Mouse (Mus musculus) embryonic facial prominence, embryonic 14.5 days (tissue): ENCODE results near the gene Csnk2a1. TPM values are rescaled to one million over a fixed set of nuclear protein-coding genes. Genes with fewer than 3 reads are reported as not detected.
A peak's percentile ranks its signal among the peaks of the same experiment; 100 is the strongest.

ENCODE experiments used
- ATAC-seq: fragments of 200-750 bp; cut with Nextera tagmentation; 2 replicates; pipeline ENCODE4 v1.8.0; 2017; ENCODE audit warnings: low read depth, moderate number of reproducible peaks, moderate TSS enrichment
- DNase-seq: peaks from one replicate; pipeline ENCODE4 v3.0.0-alpha.2; 2015; ENCODE audit warnings: low spot score
- H3K27ac ChIP-seq: fragments of 300-500 bp; sonication (generic); replicated peaks from 2 replicates; pipeline ENCODE4 v1.5.1; 2014; ENCODE audit warnings: low read depth, mild to moderate bottlenecking, low read length, moderate library complexity
- H3K27me3 ChIP-seq: fragments of 300-500 bp; sonication (generic); replicated peaks from 2 replicates; pipeline ENCODE4 v1.6.1; 2014; ENCODE audit warnings: low read length; ENCODE audit not compliant: control insufficient read depth, insufficient read depth
- H3K36me3 ChIP-seq: fragments of 300-500 bp; sonication (generic); 2 replicates; pipeline ENCODE4 v1.6.1; 2014; ENCODE audit warnings: low read length, mixed read lengths; ENCODE audit not compliant: control insufficient read depth, insufficient read depth
- H3K4me1 ChIP-seq: fragments of 300-500 bp; sonication (generic); 2 replicates; pipeline ENCODE4 v1.6.1; 2014; ENCODE audit warnings: antibody characterized with exemption, low read length; ENCODE audit not compliant: control insufficient read depth, insufficient read depth
- H3K4me2 ChIP-seq: fragments of 300-500 bp; sonication (generic); 2 replicates; pipeline ENCODE4 v1.6.1; 2014; ENCODE audit warnings: low read depth, mild to moderate bottlenecking, low read length, moderate library complexity, mixed read lengths
- H3K4me3 ChIP-seq: fragments of 300-500 bp; sonication (generic); 2 replicates; pipeline ENCODE4 v1.5.1; 2014; ENCODE audit warnings: low read depth, mild to moderate bottlenecking, low read length
- H3K9ac ChIP-seq: fragments of 300-500 bp; sonication (generic); 2 replicates; pipeline ENCODE4 v1.6.1; 2014; ENCODE audit warnings: low read depth, mild to moderate bottlenecking, low read length, moderate library complexity, mixed read lengths
- H3K9me3 ChIP-seq: fragments of 300-500 bp; sonication (generic); 2 replicates; pipeline ENCODE4 v1.6.1; 2016; ENCODE audit warnings: low read length; ENCODE audit not compliant: control insufficient read depth
- WGBS: fragments of 180-500 bp; shearing (Covaris S2); extraction: QIAGEN DNeasy Blood & Tissue Kit; methylation state at CpG from one replicate; pipeline ENCODE4 v1.1.7; 2014; 5-methylcytosine and 5-hydroxymethylcytosine counted together
- polyA plus RNA-seq: library from polyadenylated mRNA; unstranded; fragments of >200 nt; fragmentation: Nextera tagmentation; extraction: Ambion mirVana; gene quantifications from 2 replicates; pipeline ENCODE4 v1.2.1, GENCODE M21; 2014

Csnk2a1 gene
- 84.5 and 86.4 TPM in 2 replicates for polyA plus RNA-seq

- H3K4me1 ChIP-seq, result peaks cover 9% of the 10 kb centered on the region
- WGBS, result under 1% methylated on average over 33 of the region's 58 CpGs
- peak within 1 kb of the TSS; percentile 93 for H3K4me3 ChIP-seq
- peak; percentile 97 for DNase-seq
- H3K9me3 ChIP-seq, result no peaks in the 10 kb centered on the region
- peak within 1 kb of the TSS; percentile 98 for H3K27ac ChIP-seq
- peak within 1 kb of the TSS; percentile 78 for H3K4me2 ChIP-seq
- peak within 1 kb of the TSS; percentile 94 for H3K9ac ChIP-seq
- H3K27me3 ChIP-seq, result no peaks in the 10 kb centered on the region
- H3K36me3 ChIP-seq, result 0 out of 2 replicates have a peak, but pooled peaks cover 6% of the 10 kb centered on the region
- ATAC-seq, result peak; percentile 98
Observed at GRCm38 (mm10) chr2:152226248-152227050, at the start of gene Csnk2a1. Gene Csnk2a1, plus strand, starts transcription at chr2:152226839.

DNA sequence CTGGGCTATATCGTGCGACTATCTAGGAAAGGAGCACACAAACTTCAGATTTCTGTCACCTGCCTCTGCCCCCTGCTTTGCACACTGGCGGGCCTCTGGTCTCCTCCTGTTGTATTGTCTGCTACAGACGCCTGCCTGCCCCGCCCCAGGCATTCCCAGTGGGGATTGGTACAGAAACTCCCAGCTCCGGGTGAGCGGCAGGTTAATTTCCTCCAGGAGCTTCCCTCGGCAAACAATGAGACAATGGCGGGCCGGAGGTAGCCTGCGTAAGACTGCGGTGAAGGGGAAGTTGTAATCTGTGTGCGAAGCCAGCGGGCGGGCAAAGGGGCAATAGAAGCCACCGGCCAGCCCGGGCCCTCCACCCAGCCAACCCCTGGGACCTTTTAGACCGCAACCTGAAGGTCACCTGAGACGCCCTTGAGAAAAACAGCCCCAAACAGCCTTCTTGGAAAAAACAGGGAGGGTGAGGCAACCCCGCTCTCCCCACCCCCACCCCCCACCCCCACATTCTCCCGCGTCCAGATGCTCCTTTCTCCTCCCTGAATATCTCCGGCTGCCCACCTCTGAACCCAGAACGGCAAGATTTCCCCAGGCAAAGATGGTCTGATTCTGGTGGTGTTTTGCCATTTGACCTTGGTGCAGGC is 49.4 kb upstream of the Csnk2a1 start:
- ATAC-seq, result peak; percentile 63; the same call in 1 of the 2 replicates
- 16% methylated on average over 24 of the region's 24 CpGs for WGBS
- DNase-seq, result peak; percentile 68
- Histone ChIP-seq H3K9me3 (no peaks in the 10 kb centered on the region), H3K36me3 (no peaks in the 10 kb centered on the region), H3K9ac (0 out of 2 replicates have a peak overlapping the region, but pooled peaks have one; percentile 40), H3K27me3 (no peaks in the 10 kb centered on the region), H3K27ac (no peak overlapping the region), H3K4me2 (peak overlapping the region; percentile 34), H3K4me1 (peaks cover 7% of the 10 kb centered on the region; the same call in 1 of the 2 replicates), H3K4me3 (peak overlapping the region; percentile 1; the same call in 1 of the 2 replicates)

- Histone ChIP-seq H3K4me2 (peak overlapping the region; percentile 34; the same call in 1 of the 2 replicates), H3K9me3 (no peaks in the 10 kb centered on the region)
Observed at GRCm38 (mm10) chr2:152177806-152178170, 48.9 kb upstream of the Csnk2a1 start.

GRCm38 (mm10) chr2:152178345-152178744 is 48.3 kb upstream of the Csnk2a1 start:
- DNase-seq, result no peak
- peaks cover 7% of the 10 kb centered on the region; the same call in 1 of the 2 replicates for H3K4me1 ChIP-seq
- no peaks in the 10 kb centered on the region for H3K9me3 ChIP-seq
- no peak for ATAC-seq
- H3K36me3 ChIP-seq, result no peaks in the 10 kb centered on the region
- H3K27me3 ChIP-seq, result no peaks in the 10 kb centered on the region
- H3K4me3 ChIP-seq, result no peak overlapping the region
- no peak overlapping the region for H3K4me2 ChIP-seq
- WGBS, result 85% methylated on average over 2 of the region's 3 CpGs
- no peak overlapping the region for H3K9ac ChIP-seq
- no peak overlapping the region for H3K27ac ChIP-seq

More at GRCm38 (mm10) chr2:152177806-152178170, 48.9 kb upstream of the Csnk2a1 start:
- H3K4me3 ChIP-seq, result no peak overlapping the region
- H3K27me3 ChIP-seq, result no peaks in the 10 kb centered on the region
- no peak overlapping the region for H3K9ac ChIP-seq
- no peak overlapping the region for H3K27ac ChIP-seq
- H3K4me1 ChIP-seq, result peaks cover 7% of the 10 kb centered on the region; the same call in 1 of the 2 replicates
- DNase-seq, result no peak
- WGBS, result 72% methylated on average over 6 of the region's 6 CpGs
- no peaks in the 10 kb centered on the region for H3K36me3 ChIP-seq
- ATAC-seq, result no peak

DNA sequence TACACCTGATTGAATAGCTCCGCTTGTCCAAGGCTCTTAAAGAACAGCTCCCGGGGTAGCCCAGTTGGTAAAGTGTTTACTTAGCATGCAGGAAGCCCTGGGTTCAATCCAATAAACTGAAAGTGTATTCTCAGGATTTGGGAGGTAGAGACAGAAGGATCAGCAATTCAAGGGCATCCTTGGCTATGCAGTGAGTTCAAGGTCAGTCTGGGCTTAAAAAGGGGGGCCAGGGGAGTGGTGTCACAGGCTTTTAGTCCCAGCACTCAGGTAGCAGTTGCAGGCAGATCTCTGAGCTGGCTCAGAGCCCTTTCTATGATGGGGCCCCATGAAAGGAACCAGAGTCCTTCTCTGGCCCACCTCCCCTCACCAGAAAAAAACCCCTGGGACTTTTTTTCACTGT is 47.3 kb upstream of the Csnk2a1 start:
- 79% methylated on average over 2 of the region's 2 CpGs for WGBS
- H3K36me3 ChIP-seq, result no peaks in the 10 kb centered on the region
- no peak for ATAC-seq

GRCm38 (mm10) chr2:152180323-152180722 is 46.3 kb upstream of the Csnk2a1 start:
- no peak overlapping the region for H3K4me2 ChIP-seq
- no peaks in the 10 kb centered on the region for H3K9me3 ChIP-seq
- H3K27me3 ChIP-seq, result no peaks in the 10 kb centered on the region
- H3K36me3 ChIP-seq, result no peaks in the 10 kb centered on the region
- H3K4me3 ChIP-seq, result no peak overlapping the region
- H3K27ac ChIP-seq, result no peak overlapping the region
- ATAC-seq (peak; percentile 90), DNase-seq (peak; percentile 77)
- no peak overlapping the region for H3K9ac ChIP-seq
- 36% methylated on average over 3 of the region's 6 CpGs for WGBS
- peaks cover 7% of the 10 kb centered on the region; the same call in 1 of the 2 replicates for H3K4me1 ChIP-seq

More for the DNA sequence above, 47.3 kb upstream of the Csnk2a1 start:
- no peak for DNase-seq
- no peaks in the 10 kb centered on the region for H3K9me3 ChIP-seq
- H3K27ac ChIP-seq, result no peak overlapping the region
- H3K4me3 ChIP-seq, result no peak overlapping the region
- no peak overlapping the region for H3K9ac ChIP-seq
- H3K4me1 ChIP-seq, result peaks cover 7% of the 10 kb centered on the region; the same call in 1 of the 2 replicates
- no peaks in the 10 kb centered on the region for H3K27me3 ChIP-seq
- no peak overlapping the region for H3K4me2 ChIP-seq

DNA sequence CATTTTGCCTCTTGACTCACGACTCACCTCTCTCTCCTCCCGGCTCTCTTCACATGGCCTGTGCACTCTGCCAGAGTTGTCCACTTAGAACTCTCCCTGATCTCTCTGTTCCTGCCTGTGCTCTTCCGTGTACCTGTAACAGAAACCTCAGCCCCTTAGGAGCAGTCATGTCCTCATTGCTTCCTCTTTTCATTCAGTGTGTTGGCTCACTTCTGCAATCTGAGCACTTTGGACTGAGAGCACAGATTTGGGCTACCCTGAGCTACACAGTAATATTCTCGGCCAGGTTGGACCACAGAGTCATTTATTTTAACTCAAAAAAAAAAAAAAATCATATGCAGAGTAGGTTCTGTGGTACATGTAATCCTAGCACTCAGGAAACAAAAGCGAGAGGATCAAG is 39.5 kb upstream of the Csnk2a1 start:
- Histone ChIP-seq H3K27me3 (no peaks in the 10 kb centered on the region), H3K9me3 (no peaks in the 10 kb centered on the region), H3K4me2 (no peak overlapping the region), H3K4me1 (no peaks in the 10 kb centered on the region), H3K27ac (no peak overlapping the region), H3K36me3 (no peaks in the 10 kb centered on the region), H3K9ac (no peak overlapping the region), H3K4me3 (no peak overlapping the region)
- 81% methylated on average over 5 of the region's 5 CpGs for WGBS
- ATAC-seq (no peak), DNase-seq (no peak)

DNA sequence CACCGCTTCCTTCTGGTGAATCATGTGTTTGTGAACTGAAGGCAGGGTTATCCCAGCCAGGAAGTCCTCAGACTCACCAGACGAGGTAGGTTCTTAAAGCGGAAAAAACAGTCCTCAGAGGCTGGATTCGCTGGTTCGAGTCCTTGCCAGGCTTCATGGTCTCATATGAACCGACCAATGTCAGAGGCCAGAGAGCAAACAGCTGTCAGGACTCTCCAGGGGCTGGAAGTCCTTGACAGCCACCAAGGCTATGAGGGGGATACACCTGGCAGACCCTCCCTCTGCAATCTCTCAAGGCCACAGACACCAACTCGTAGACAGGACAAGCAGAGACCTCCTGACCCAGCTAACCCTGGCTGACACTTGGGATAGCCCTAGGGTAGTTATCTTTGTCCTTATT is 37.4 kb upstream of the Csnk2a1 start:
- WGBS, result 49% methylated on average over 7 of the region's 7 CpGs
- Histone ChIP-seq H3K9ac (no peak overlapping the region), H3K4me3 (no peak overlapping the region), H3K27me3 (no peaks in the 10 kb centered on the region), H3K9me3 (no peaks in the 10 kb centered on the region), H3K4me2 (no peak overlapping the region), H3K36me3 (no peaks in the 10 kb centered on the region), H3K27ac (no peak overlapping the region), H3K4me1 (no peaks in the 10 kb centered on the region)
- no peak for DNase-seq
- no peak for ATAC-seq
